Mouse (Mus musculus): Measurements from ENCODE around the gene Ola1.
A peak's percentile ranks its signal among the peaks of the same experiment; 100 is the strongest.

The Ola1 gene

GRCm38 (mm10) chr2:73218913-73219312 lies at the start of gene Ola1:
TSS of gene Ola1 (minus strand) at chr2:73218924.
- no peak for DNase-seq (ENCODE audit: low spot score in 2 of 2)

GRCm38 (mm10) chr2:73268281-73268680 lies 49.6 kb upstream of the Ola1 start:
- DNase-seq (ENCODE audit: low spot score in 2 of 2): no peak

DNA sequence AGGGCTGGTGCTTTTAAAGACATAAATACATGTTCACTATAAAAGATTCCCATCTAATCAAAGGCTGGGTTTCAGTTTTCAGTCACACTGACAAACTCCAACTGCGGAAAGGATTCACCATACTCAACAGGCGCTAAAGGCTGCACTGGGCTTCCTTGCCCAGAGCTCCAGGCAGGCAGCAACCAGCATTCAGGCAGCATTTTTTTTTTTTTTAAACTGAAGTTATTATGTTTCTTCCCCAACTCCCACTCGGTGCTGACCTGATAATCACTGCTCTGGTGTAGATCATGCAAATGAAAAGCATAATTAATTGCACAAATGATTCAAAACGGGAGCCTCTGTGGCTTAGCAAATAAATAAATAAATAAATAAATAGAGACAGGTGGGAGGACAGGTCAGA lies 49.1 kb upstream of the Ola1 start:
- DNase-seq (ENCODE audit: low spot score in 2 of 2): no peak

- no peak for DNase-seq (ENCODE audit: low spot score in 2 of 2)
These were observed 48.5 kb upstream of the Ola1 start for GRCm38 (mm10) chr2:73267231-73267630.

GRCm38 (mm10) chr2:73266623-73267022 lies 47.9 kb upstream of the Ola1 start:
- no peak for DNase-seq (ENCODE audit: low spot score in 2 of 2)

DNA sequence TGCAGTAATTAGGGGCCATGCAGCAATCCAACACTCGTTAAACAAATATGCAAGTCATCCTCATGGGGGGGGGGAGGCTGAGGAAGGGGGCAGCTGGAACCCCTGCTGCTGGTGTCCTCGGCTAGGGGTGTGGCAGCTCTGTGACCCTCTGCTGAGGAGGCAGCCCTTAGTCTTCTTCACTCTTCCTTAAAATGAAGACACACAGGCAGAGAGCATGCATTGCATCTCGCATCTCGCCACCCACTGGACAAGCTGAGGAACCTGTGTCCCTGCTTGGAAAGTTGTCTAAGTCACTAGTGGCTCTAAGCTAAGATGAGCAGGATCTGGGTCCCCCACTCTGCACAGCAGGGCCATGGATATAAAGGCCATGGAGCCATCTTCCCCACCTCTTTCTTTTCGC lies 47.3 kb upstream of the Ola1 start:
- no peak for DNase-seq (ENCODE audit: low spot score in 2 of 2)

DNA sequence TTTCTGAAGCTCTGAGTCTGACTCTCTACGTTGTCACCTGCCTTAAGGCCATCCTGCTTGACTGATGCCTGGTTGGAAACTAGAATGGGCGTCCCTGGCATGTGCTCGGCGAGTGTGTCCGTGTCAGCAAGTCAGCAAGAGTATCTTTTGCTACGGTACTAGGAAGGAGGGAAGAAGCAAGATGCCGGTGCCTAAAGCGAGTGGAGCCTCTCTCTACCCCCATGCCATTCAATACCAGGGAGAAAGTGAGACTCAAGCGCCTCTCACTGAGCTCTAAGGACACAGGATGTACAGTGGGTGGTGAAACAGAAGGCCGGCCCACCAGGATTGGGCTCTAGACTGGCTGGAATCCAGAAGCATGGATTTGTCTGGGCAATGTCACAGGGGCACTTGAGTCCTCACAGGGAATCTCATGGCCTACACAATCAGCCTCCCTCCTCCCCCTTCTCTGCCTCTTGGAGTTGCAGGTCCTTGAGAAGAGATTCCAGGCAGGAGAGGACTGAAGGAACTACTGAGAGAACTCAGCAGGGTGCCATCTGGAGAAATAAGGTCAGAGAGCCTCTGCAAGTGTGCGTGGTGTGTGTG lies 46.0 kb upstream of the Ola1 start:
- no peak for DNase-seq (ENCODE audit: low spot score in 2 of 2)

DNA sequence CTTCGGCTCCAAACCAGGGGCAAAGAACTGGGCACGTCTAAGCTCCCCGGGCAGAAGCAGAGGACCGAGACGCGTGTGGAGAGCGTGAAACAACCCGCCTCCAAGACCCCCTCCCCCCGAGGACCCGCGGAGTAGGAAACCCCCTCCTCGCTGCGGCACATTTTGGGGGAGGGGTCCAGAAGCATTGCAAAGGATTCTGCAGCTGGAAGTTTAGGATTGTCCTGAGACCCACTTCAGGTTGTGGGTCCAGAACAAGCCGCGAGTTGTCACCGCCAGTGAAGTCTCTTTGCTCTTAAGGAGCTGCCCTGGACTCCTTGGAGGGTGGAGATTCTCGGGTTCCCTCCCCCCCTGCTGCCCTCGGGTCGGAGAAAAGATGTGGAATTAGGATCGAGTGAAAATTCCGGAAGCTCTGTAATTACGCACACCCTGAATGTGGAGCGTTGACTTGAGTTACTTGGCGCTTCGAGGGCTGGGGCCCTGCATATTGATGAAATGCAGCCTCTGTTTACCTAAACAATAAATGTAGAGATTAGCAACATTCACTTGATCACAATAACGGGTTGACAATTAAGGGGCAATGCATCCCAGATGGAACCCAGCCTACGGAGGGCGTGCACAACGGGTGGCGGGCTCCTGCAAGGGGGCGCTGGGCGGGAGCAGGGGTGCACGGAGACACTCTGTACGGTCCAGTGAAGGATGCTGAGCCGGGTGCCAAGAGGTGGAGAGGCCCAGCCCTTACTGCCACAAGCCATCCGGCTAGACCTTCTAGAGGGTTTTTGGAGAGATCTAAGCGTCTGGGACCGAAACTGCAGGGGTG lies 45.3 kb upstream of the Ola1 start:
- no peak for DNase-seq (ENCODE audit: low spot score in 2 of 2)

DNA sequence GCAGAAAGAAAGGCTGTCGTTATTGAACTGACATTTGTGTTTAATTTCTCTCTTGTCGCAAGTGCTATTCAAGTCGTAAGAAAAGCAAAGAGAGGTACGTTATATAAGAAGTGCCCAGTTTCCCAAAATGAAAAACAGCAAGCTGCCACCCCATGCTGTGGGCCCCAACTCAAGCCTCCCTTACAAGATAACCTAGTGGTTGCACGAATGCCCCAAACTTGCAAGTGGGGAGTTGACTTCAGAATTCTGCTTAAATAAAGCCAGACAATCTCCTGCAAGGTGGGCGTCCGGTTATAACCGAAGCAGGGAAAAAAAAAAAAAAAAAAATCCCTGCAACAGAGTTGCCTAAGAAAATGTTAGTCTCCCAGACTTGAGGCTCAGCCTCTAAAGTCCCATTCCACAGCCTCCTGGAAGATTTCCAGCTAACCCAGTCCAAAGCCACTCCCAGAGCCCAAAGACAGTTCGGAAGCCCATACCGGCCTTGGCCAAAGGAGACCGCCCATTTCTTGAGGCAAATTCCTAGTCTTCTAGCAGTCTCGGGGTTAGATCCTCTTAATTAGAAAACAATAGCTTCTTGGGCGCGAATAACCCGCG lies 44.5 kb upstream of the Ola1 start:
- DNase-seq (ENCODE audit: low spot score in 2 of 2): no peak

GRCm38 (mm10) chr2:73248701-73249100 lies 30.0 kb upstream of the Ola1 start:
- no peak for DNase-seq (ENCODE audit: low spot score in 2 of 2)

GRCm38 (mm10) chr2:73241299-73241698 lies 22.6 kb upstream of the Ola1 start:
- no peak for DNase-seq (ENCODE audit: low spot score in 2 of 2)

DNA sequence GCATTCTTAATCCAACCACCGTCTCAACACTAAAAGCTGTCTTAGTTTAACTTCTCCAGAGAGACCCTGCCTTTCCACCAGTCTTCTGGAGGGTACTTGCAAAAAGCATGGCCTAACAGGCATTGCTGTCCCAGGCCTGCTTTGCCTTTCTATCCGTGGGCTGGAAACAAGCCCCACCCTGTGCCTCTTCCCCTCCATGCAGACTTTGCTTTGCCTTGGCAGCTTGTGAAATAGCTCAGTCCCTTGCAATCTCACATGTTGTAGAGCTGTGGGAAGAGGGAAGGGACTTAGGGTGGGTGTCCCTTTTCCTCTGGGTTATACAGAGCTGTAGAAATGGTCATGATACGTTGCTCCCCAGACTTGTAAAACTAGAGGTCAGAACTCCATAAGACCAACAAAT lies 12.4 kb upstream of the Ola1 start:
- DNase-seq (ENCODE audit: low spot score in 2 of 2): no peak

GRCm38 (mm10) chr2:73213871-73214659 lies 4.7 kb downstream of the Ola1 start:
- DNase-seq (ENCODE audit: low spot score in 2 of 2): peak; percentile 83 to 93

DNA sequence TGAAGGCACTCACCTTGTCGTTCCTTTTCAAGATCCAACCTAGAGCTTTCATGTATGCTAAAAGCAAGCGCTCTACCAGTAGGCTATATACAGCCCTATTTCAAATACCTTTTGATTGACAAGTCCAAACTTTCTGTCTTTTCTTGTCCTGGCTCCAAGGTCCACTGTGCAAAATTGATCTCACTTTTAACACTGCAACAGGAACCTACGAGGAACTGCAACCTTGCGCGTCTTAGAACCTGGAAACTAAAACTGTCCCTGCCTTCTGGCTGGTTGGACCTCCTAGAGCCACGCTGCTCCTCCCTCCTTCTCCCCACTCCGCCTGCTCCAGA lies 5.2 kb downstream of the Ola1 start:
- DNase-seq (ENCODE audit: low spot score in 2 of 2): no peak

DNA sequence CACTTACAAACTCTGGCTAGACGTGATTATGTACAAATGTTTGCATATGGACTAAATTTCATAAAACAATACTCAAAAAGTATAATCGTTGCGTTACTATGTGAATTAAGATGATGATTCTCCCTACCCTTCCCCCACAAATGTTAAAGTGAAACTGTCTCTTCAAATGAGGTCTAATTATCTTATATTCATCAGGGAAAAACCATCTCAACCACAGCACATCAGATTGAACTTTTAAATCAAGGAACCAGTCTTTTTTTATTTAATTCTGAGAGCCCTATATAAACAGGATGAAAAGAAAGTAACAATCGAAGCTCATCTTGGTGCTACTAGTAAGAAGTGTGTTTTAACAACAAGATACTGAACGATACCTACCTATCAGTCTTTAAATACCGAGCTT lies 14.4 kb downstream of the Ola1 start:
- DNase-seq (ENCODE audit: low spot score in 2 of 2): no peak

DNA sequence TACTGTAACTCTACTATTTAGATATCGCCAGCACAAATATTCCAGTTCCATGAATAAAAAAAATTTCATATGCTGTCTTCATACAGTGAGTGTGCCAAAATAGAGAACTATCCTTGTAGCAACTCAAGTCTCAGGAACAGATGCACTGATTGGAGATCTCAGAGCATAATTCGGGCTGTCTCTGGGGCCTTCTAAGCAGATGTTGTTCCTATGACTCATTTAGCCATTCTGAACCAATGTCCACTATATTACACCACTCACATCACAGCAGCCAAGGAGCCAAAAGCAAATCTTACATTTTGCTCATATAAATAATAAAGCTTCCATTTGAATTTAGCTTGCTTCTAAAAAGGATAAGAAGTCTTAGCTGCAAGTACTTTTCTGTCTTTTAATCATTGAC lies 30.2 kb downstream of the Ola1 start:
- no peak for DNase-seq (ENCODE audit: low spot score in 2 of 2)

GRCm38 (mm10) chr2:73185185-73185584 lies 33.5 kb downstream of the Ola1 start:
- DNase-seq (ENCODE audit: low spot score in 2 of 2): no peak

- DNase-seq (ENCODE audit: low spot score in 2 of 2): no peak
These were observed 49.2 kb downstream of the Ola1 start for GRCm38 (mm10) chr2:73169496-73169895.

- DNase-seq (ENCODE audit: low spot score in 2 of 2): peak; percentile 50 to 73
These were observed 51.6 kb downstream of the Ola1 start for GRCm38 (mm10) chr2:73167126-73167525.

GRCm38 (mm10) chr2:73164666-73165065 lies 54.1 kb downstream of the Ola1 start:
- DNase-seq (ENCODE audit: low spot score in 2 of 2): no peak

- no peak for DNase-seq (ENCODE audit: low spot score in 2 of 2)
These were observed 58.0 kb downstream of the Ola1 start for GRCm38 (mm10) chr2:73160772-73161171.

- DNase-seq (ENCODE audit: low spot score in 2 of 2): no peak
These were observed 61.5 kb downstream of the Ola1 start for GRCm38 (mm10) chr2:73157202-73157601.

GRCm38 (mm10) chr2:73150526-73150925 lies 68.2 kb downstream of the Ola1 start:
- DNase-seq (ENCODE audit: low spot score in 2 of 2): no peak

All from natural killer cell, adult 2 months (primary cell).